Mouse (Mus musculus): ENCODE data around the gene Ckm.

- TF ChIP-seq CTCF (IDR thresholded peaks at IDR 0.05; ENCODE audit: low read depth) (no peak), EP300 (IDR thresholded peaks at IDR 0.05; ENCODE audit: low read depth) (no peak)
These were observed 53.0 kb downstream of the Ckm start for GRCm38 (mm10) chr7:19457414-19458071.

All from liver, embryonic 14.5 days (tissue).